Mouse (Mus musculus): ENCODE data around the gene Oxt.

DNA sequence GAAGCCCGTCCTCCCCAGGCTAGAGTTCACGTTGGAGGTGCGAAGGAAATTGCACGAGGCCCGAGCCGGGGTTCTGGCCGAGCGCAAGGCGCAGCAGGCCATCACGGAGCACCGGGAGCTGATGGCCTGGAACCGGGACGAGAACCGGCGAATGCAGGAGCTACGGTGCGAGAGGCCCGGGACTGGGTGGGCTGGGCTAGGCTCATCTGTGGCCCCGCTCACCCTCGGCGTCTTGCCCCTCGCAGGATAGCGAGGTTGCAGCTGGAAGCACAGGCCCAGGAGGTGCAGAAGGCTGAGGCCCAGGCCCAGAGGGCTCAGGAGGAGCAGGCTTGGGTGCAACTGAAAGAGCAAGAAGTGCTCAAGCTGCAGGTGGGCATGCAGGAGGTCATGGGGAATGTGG lies 11.9 kb upstream of the Oxt start:
- TF ChIP-seq CTCF (IDR thresholded peaks at IDR 0.05; ENCODE audit: low read depth, low read length), result no peak
- no peak for TF ChIP-seq POLR2A (IDR thresholded peaks at IDR 0.05; ENCODE audit: borderline replicate concordance, low read depth, low read length)
